Mouse (Mus musculus) MEL (cell line): ENCODE measurements around the gene Slit2. TPM values are rescaled to one million over a fixed set of nuclear protein-coding genes. Genes with fewer than 3 reads are reported as not detected.

Experiments
- DNase-seq: peaks from one replicate; pipeline ENCODE4 v3.0.0; 2011; ENCODE audit warnings: low read depth, low spot score
- H3K27ac ChIP-seq: 2 replicates; pipeline ENCODE4 v1.5.1; 2012; ENCODE audit warnings: low read depth, mild to moderate bottlenecking, control low read depth, low read length, moderate library complexity; ENCODE audit not compliant: control insufficient read depth
- H3K27me3 ChIP-seq, 2 experiments: fragments of 150-350 bp in 1 of 2; sonication (generic) in 1 of 2; 2 replicates each; pipeline ENCODE4 v1.6.1; 2012; ENCODE audit warnings: low read length in 2 of 2, mild to moderate bottlenecking in 2 of 2, improper control_type of control experiment in 1 of 2, moderate library complexity in 1 of 2; ENCODE audit not compliant: insufficient read depth in 2 of 2, control insufficient read depth in 1 of 2
- H3K36me3 ChIP-seq, 2 experiments: 2 replicates each; pipeline ENCODE4 v1.6.1; 2012 to 2014; ENCODE audit warnings: low read length in 2 of 2, improper control_type of control experiment in 1 of 2, inconsistent platforms in 1 of 2, mild to moderate bottlenecking in 1 of 2; ENCODE audit not compliant: insufficient read depth in 2 of 2, control insufficient read depth in 1 of 2
- H3K4me1 ChIP-seq, 2 experiments: fragments of 150-350 bp in 1 of 2; sonication (generic) in 1 of 2; 2 replicates each; pipeline ENCODE4 v1.6.1; 2012; ENCODE audit warnings: low read length in 2 of 2, improper control_type of control experiment in 1 of 2, mild to moderate bottlenecking in 1 of 2; ENCODE audit not compliant: insufficient read depth in 2 of 2, control insufficient read depth in 1 of 2
- H3K4me3 ChIP-seq, 2 experiments: fragments of 150-350 bp in 1 of 2; sonication (generic) in 1 of 2; 2 replicates each; pipeline ENCODE4 v1.5.1; 2012; ENCODE audit warnings: low read depth in 2 of 2, low read length in 2 of 2, mild to moderate bottlenecking in 2 of 2, moderate library complexity in 2 of 2, control low read depth in 1 of 2, improper control_type of control experiment in 1 of 2; ENCODE audit not compliant: control insufficient read depth in 1 of 2, insufficient read depth in 1 of 2
- H3K79me2 ChIP-seq: 2 replicates; pipeline ENCODE4 v1.6.1; 2012; ENCODE audit warnings: mild to moderate bottlenecking, low read length, moderate library complexity; ENCODE audit not compliant: control insufficient read depth, poor library complexity, insufficient read depth
- H3K9ac ChIP-seq: 2 replicates; pipeline ENCODE4 v1.6.1; 2012; ENCODE audit warnings: low read depth, mild to moderate bottlenecking, control low read depth, low read length, moderate library complexity; ENCODE audit not compliant: control insufficient read depth, poor library complexity, severe bottlenecking
- H3K9me3 ChIP-seq: fragments of 150-350 bp; sonication (generic); replicated peaks from 2 replicates; pipeline ENCODE4 v1.6.1; 2012; ENCODE audit warnings: mild to moderate bottlenecking, low read length, improper control_type of control experiment, moderate library complexity; ENCODE audit not compliant: insufficient read depth
- BHLHE40 ChIP-seq: IDR thresholded peaks from 2 replicates; pipeline ENCODE4 v1.6.1; 2012; ENCODE audit warnings: low read depth, mild to moderate bottlenecking, inconsistent platforms, low read length, improper control_type of control experiment, borderline replicate concordance
- CHD2 ChIP-seq: IDR thresholded peaks from 2 replicates; pipeline ENCODE4 v1.6.1; 2011; ENCODE audit warnings: low read length, improper control_type of control experiment
- CTCF ChIP-seq, 3 experiments: IDR thresholded peaks in 2 of 3; conservative IDR thresholded peaks in 1 of 3; 2 replicates each; pipeline ENCODE4 v1.5.1; 2011 to 2012; ENCODE audit warnings: low read length in 3 of 3, low read depth in 2 of 3, mild to moderate bottlenecking in 2 of 3, improper control_type of control experiment in 1 of 3, inconsistent platforms in 1 of 3, mixed read lengths in 1 of 3, moderate library complexity in 1 of 3; ENCODE audit not compliant: control insufficient read depth in 1 of 3, insufficient read depth in 1 of 3, poor library complexity in 1 of 3, severe bottlenecking in 1 of 3
- EP300 ChIP-seq, 2 experiments: IDR thresholded peaks; 2 replicates each; pipeline ENCODE4 v1.6.1; 2011; ENCODE audit warnings: improper control_type of control experiment in 2 of 2, low read length in 2 of 2, low read depth in 1 of 2, mild to moderate bottlenecking in 1 of 2
- ETS1 ChIP-seq: IDR thresholded peaks from 2 replicates; pipeline ENCODE4 v1.6.1; 2012; ENCODE audit warnings: low read depth, mild to moderate bottlenecking, inconsistent platforms, low read length, improper control_type of control experiment, moderate library complexity
- GABPA ChIP-seq: IDR thresholded peaks from 2 replicates; pipeline ENCODE4 v1.6.1; 2012; ENCODE audit warnings: low read depth, mild to moderate bottlenecking, inconsistent platforms, low read length, improper control_type of control experiment, moderate library complexity
- GATA1 ChIP-seq: IDR thresholded peaks from 2 replicates; pipeline ENCODE4 v1.6.1; 2011; ENCODE audit warnings: low read depth, low read length, improper control_type of control experiment
- HCFC1 ChIP-seq: IDR thresholded peaks from 2 replicates; pipeline ENCODE4 v1.6.1; 2012; ENCODE audit warnings: low read depth, mild to moderate bottlenecking, inconsistent platforms, low read length, improper control_type of control experiment, moderate library complexity
- KAT2A ChIP-seq: conservative IDR thresholded peaks from 2 replicates; pipeline ENCODE4 v1.6.1; 2012; ENCODE audit warnings: low read depth, low read length, improper control_type of control experiment, inconsistent platforms
- MAFK ChIP-seq: IDR thresholded peaks from 2 replicates; pipeline ENCODE4 v1.6.1; 2011; ENCODE audit warnings: low read depth, mild to moderate bottlenecking, low read length, improper control_type of control experiment, borderline replicate concordance
- MAZ ChIP-seq: IDR thresholded peaks from 2 replicates; pipeline ENCODE4 v1.6.1; 2012; ENCODE audit warnings: low read depth, mild to moderate bottlenecking, inconsistent platforms, low read length, improper control_type of control experiment
- MEF2A ChIP-seq: IDR thresholded peaks from 2 replicates; pipeline ENCODE4 v1.6.1; 2014; ENCODE audit warnings: low read depth, mild to moderate bottlenecking, inconsistent platforms, low read length, improper control_type of control experiment; ENCODE audit not compliant: poor library complexity, insufficient replicate concordance, severe bottlenecking; ENCODE audit errors: extremely low read depth
- MXI1 ChIP-seq: IDR thresholded peaks from 2 replicates; pipeline ENCODE4 v1.6.1; 2011; ENCODE audit warnings: mild to moderate bottlenecking, low read depth, low read length, improper control_type of control experiment
- NELFE ChIP-seq: IDR thresholded peaks from 2 replicates; pipeline ENCODE4 v1.6.1; 2011; ENCODE audit warnings: low read depth, low read length, improper control_type of control experiment
- POLR2AphosphoS5 ChIP-seq: IDR thresholded peaks from 2 replicates; pipeline ENCODE4 v1.6.1; 2012; ENCODE audit warnings: low read depth, borderline replicate concordance, mild to moderate bottlenecking, inconsistent platforms, low read length, moderate library complexity, mixed read lengths
- RAD21 ChIP-seq: IDR thresholded peaks from 2 replicates; pipeline ENCODE4 v1.6.1; 2011; ENCODE audit warnings: mild to moderate bottlenecking, low read depth, low read length, improper control_type of control experiment
- RCOR1 ChIP-seq: IDR thresholded peaks from 2 replicates; pipeline ENCODE4 v1.6.1; 2012; ENCODE audit warnings: low read depth, mild to moderate bottlenecking, inconsistent platforms, low read length, improper control_type of control experiment
- SIN3A ChIP-seq: IDR thresholded peaks from 2 replicates; pipeline ENCODE4 v1.6.1; 2012; ENCODE audit warnings: low read length, improper control_type of control experiment, inconsistent platforms
- SMC3 ChIP-seq: IDR thresholded peaks from 2 replicates; pipeline ENCODE4 v1.6.1; 2011; ENCODE audit warnings: low read depth, low read length, improper control_type of control experiment
- TBP ChIP-seq: IDR thresholded peaks from 2 replicates; pipeline ENCODE4 v1.8.0; 2011; ENCODE audit warnings: low read depth, low read length, improper control_type of control experiment
- TCF12 ChIP-seq: IDR thresholded peaks from 2 replicates; pipeline ENCODE4 v1.6.1; 2014; ENCODE audit warnings: low read depth, mild to moderate bottlenecking, inconsistent platforms, low read length, improper control_type of control experiment, moderate library complexity
- ZMIZ1 ChIP-seq: IDR thresholded peaks from 2 replicates; pipeline ENCODE4 v1.6.1; 2012; ENCODE audit warnings: low read depth, mild to moderate bottlenecking, inconsistent platforms, low read length, improper control_type of control experiment, moderate library complexity
- polyA plus RNA-seq, 2 experiments: library from polyadenylated mRNA; stranded (reverse) in 1 of 2; unstranded in 1 of 2; fragments of >175 nt in 1 of 2; fragments of >200 nt in 1 of 2; gene quantifications; 2 replicates each; pipeline versions ENCODE4 v1.2.1 to v1.2.4; 2012; ENCODE audit warnings: low replicate concordance in 2 of 2, low read depth in 1 of 2; ENCODE audit not compliant: insufficient read length in 2 of 2, insufficient read depth in 1 of 2, missing spikeins in 1 of 2
- total RNA-seq: library from RNA; depleted of rRNA; stranded (reverse); fragments of 300-350 nt; gene quantifications from 2 replicates; pipeline ENCODE4 v1.2.3, GENCODE M21; 2012

The Slit2 gene
- total and polyA plus RNA-seq, 3 experiments = not detected

- TF ChIP-seq BHLHE40 (no peak), POLR2AphosphoS5 (no peak), MAFK (no peak), HCFC1 (no peak), RAD21 (no peak), NELFE (no peak), CHD2 (no peak), MAZ (no peak), CTCF (IDR thresholded peaks at IDR 0.05 in 2 of 3, conservative IDR thresholded peaks at IDR 0.05 in 1 of 3; ENCODE audit: control insufficient read depth in 1 of 3, insufficient read depth in 1 of 3, low read depth in 2 of 3, low read length in 3 of 3, poor library complexity in 1 of 3, severe bottlenecking in 1 of 3) (no peak), EP300 (IDR thresholded peaks at IDR 0.05; ENCODE audit: low read depth in 1 of 2, low read length in 2 of 2) (no peak), GABPA (no peak), ETS1 (no peak), SMC3 (no peak), RCOR1 (no peak), MXI1 (no peak), TCF12 (no peak), ZMIZ1 (no peak), TBP (no peak)
- Histone ChIP-seq H3K79me2 (no peaks in the 10 kb centered on the region), H3K27ac (no peak overlapping the region), H3K4me3 (no peak overlapping the region), H3K4me1 (no peaks in the 10 kb centered on the region), H3K9ac (no peak overlapping the region), H3K36me3 (no peaks in the 10 kb centered on the region), H3K27me3 (no peaks in the 10 kb centered on the region), H3K9me3 (no peaks in the 10 kb centered on the region)
- no peak for DNase-seq
Observed at GRCm38 (mm10) chr5:48038033-48038432, 55.1 kb downstream of the Slit2 start.

- Histone ChIP-seq H3K79me2 (no peaks in the 10 kb centered on the region), H3K9me3 (no peaks in the 10 kb centered on the region), H3K27ac (no peak overlapping the region)
- DNase-seq = no peak
- TF ChIP-seq KAT2A = no peak
- no peak for TF ChIP-seq SIN3A
- no peak for TF ChIP-seq HCFC1
- no peak for TF ChIP-seq MEF2A
- TF ChIP-seq GATA1 = no peak
- TF ChIP-seq EP300 (IDR thresholded peaks at IDR 0.05; ENCODE audit: low read depth in 1 of 2, low read length in 2 of 2) = no peak
- no peak for TF ChIP-seq GABPA
- no peak for TF ChIP-seq NELFE
- TF ChIP-seq, all 39 proteins: peak for 0
- Histone ChIP-seq H3K9ac (no peak overlapping the region), H3K4me1 (no peaks in the 10 kb centered on the region), H3K27me3 (no peaks in the 10 kb centered on the region), H3K36me3 (no peaks in the 10 kb centered on the region), H3K4me3 (no peak overlapping the region)
Observed at GRCm38 (mm10) chr5:48048986-48049751, 66.2 kb downstream of the Slit2 start.
